Mouse (Mus musculus) embryo, embryonic 11.5 days (tissue): Measurements from ENCODE around the gene Eepd1.

Experiments used
- DNase-seq: peaks from one replicate; pipeline ENCODE4 v3.0.0-alpha.2; 2012; ENCODE audit warnings: low read depth, low spot score

Gene Eepd1

DNA sequence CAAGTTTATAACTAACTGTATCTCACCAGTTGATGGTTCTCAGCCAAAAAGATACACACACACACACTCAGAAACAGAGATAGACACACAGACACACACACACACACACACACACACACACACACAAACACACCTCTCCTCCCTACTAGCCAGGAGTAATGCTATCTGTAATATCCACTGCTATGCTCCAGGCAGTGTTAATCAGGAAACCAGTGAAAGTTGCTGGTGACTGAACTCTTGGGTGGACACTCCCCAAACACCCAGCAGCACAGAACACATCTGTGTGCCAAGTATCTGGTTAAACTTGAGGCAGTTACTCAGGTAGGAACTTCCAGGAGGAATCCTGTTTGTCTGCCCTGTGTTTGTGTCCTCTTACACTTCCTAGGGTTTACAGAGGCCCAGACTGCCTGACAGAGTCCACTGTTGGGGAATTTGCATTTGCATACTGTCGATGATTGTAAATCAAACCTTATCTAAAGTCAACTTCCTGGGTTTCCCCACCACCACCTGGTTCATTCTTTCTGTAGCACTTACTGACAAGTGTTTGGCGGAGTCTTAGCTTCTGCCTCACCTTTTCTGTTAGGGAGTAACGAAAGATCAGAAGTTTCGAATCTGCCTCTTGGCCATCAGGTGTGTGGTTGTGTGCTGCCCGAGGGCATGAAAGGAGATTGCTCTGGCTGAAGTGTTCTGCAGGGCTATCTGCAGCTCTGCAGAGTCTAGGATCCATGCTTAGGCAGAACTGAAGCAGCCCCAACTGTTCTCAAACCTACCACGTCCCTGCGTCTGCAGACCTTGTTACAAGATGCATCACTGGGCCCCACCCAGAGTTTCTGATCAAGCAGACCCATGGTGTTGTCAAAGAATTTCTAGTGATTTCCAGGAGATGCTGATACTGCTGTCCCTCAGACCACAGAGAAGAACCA, 97.6 kb downstream of the Eepd1 start:
- DNase-seq = no peak

- no peak for DNase-seq
These were observed 102.3 kb downstream of the Eepd1 start for GRCm38 (mm10) chr9:25583621-25584020.

DNA sequence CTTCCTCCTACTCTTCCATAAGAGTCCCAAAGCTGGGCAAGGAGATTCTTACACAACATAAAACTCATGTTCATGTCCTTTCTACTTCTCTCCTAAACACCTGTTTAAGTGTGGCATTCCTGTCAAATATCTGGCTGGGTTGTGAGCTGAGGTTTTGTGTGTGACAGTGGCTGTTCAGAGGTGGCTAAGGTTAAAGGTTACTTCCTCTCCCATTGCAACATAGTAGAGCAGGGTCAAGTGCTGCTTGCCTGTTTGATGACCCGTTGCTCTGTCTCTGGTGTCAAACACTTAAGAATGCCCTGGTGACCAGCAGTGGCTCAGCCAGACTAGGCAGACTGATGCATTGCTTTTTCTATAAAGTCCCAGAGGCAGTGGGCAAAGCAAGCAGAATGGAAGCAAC, 104.3 kb downstream of the Eepd1 start:
- no peak for DNase-seq

DNA sequence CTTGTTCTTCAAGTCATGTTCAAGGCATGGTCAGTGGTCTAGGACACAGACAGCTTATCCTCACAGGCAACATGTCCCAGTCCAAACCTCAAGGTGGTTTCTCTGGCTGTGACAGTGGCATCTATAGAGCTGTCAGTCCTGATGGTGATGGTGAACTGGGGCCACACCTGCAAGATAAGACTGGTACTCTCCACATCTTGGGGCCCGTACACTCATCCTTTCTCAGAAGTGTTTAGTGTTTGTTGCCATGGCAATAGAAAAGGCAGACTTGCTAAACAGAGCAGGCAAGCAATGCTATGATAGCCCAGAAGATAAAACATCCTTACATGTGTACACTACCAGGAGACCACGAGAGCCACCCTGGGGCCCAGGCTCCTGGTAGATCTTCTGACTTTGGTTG, 107.2 kb downstream of the Eepd1 start:
- no peak for DNase-seq

GRCm38 (mm10) chr9:25590740-25591139, 109.4 kb downstream of the Eepd1 start:
- no peak for DNase-seq

GRCm38 (mm10) chr9:25591390-25592354, 110.3 kb downstream of the Eepd1 start:
- DNase-seq = peak; percentile 61

DNA sequence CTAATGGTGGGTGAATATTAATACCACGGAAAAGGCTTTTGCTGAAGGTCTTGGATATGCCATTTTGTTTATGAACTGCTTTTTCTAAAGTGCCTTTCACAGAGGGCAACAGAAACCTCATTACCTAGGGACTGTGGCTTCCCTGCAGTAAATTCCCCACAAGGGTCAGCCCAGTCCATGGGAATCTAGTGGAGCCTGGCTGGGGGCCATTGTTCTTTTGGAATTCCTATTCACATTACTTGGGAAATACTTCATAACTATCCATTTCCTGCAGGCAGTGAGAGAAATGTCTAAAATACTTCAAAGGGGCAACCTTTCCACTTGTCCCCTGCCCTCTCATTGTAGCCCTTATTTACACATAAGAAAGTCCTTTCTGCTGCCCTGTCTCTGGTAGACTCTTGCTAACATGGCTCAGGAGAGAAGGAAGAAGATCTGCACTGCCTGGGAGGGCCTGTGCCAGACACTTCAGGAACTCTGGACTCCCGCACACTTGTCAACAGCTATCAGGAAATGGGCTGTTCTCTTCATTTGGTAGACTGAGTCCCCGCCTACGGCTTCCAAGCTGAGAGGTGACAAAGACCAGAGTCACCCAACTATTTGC, 111.1 kb downstream of the Eepd1 start:
- no peak for DNase-seq

GRCm38 (mm10) chr9:25624744-25625143, 143.4 kb downstream of the Eepd1 start:
- DNase-seq = no peak

GRCm38 (mm10) chr9:25629531-25630099, 148.3 kb downstream of the Eepd1 start:
- DNase-seq = no peak
